Mouse (Mus musculus) stomach, embryonic 15.5 days (tissue): ENCODE measurements around the gene Gm45711. TPM values are rescaled to one million over a fixed set of nuclear protein-coding genes. Genes with fewer than 3 reads are reported as not detected.

Experiments used
- ATAC-seq: fragments of 200-750 bp; cut with Nextera tagmentation; 2 replicates; pipeline ENCODE4 v1.8.0; 2017; ENCODE audit warnings: low read depth, moderate number of reproducible peaks, moderate TSS enrichment; ENCODE audit not compliant: insufficient read depth, low FRiP score
- H3K27ac ChIP-seq: fragments of 300-500 bp; sonication (generic); 2 replicates; pipeline ENCODE4 v1.5.1; 2015; ENCODE audit warnings: mild to moderate bottlenecking, inconsistent platforms
- H3K27me3 ChIP-seq: fragments of 300-500 bp; sonication (generic); replicated peaks from 2 replicates; pipeline ENCODE4 v1.6.1; 2015; ENCODE audit warnings: inconsistent platforms
- H3K36me3 ChIP-seq: fragments of 300-500 bp; sonication (generic); 2 replicates; pipeline ENCODE4 v1.6.1; 2015; ENCODE audit warnings: inconsistent platforms
- H3K4me1 ChIP-seq: fragments of 300-500 bp; sonication (generic); 2 replicates; pipeline ENCODE4 v1.6.1; 2015; ENCODE audit warnings: inconsistent platforms
- H3K4me2 ChIP-seq: fragments of 300-500 bp; sonication (generic); 2 replicates; pipeline ENCODE4 v1.6.1; 2015; ENCODE audit warnings: mild to moderate bottlenecking, inconsistent platforms
- H3K4me3 ChIP-seq: fragments of 300-500 bp; sonication (generic); replicated peaks from 2 replicates; pipeline ENCODE4 v1.5.1; 2015; ENCODE audit warnings: inconsistent platforms
- H3K9ac ChIP-seq: fragments of 300-500 bp; sonication (generic); 2 replicates; pipeline ENCODE4 v1.6.1; 2015; ENCODE audit warnings: inconsistent platforms
- H3K9me3 ChIP-seq: fragments of 300-500 bp; sonication (generic); 2 replicates; pipeline ENCODE4 v1.6.1; 2016; ENCODE audit warnings: inconsistent platforms
- WGBS: fragments of 180-500 bp; shearing (Covaris S2); methylation state at CpG from one replicate; pipeline ENCODE4 v1.1.7; 2015; 5-methylcytosine and 5-hydroxymethylcytosine counted together
- polyA plus RNA-seq: library from polyadenylated mRNA; unstranded; fragments of >200 nt; fragmentation: Nextera tagmentation; extraction: Ambion mirVana; gene quantifications from 2 replicates; pipeline ENCODE4 v1.2.1, GENCODE M21; 2015

Gm45711 gene
- polyA plus RNA-seq, 1 experiment from 2014 or later, result not detected

DNA sequence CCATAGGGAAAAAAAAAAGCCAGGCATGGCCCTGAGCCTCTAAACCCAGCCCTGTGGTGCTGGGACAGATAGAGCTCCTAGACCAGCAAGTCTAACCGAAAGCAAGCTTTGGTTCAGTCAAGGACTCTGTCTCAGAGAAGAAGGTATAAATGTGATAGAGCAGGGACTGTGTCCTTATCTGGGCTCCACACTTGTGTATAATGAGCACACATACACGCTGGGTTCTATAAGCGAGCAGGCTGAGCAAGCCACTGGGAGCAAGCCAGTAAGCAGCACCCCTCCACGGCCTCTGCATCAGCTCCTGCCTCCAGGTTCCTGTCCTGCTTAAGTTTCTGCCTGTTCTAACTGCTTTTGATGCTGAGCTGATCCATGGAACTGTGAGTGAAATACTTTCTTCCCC lies 77.8 kb downstream of the Gm45711 start:
- Histone ChIP-seq H3K9ac (no peak overlapping the region), H3K27ac (no peak overlapping the region), H3K27me3 (no peaks in the 10 kb centered on the region), H3K4me2 (no peak overlapping the region), H3K4me1 (no peaks in the 10 kb centered on the region), H3K36me3 (peaks cover 53% of the 10 kb centered on the region), H3K9me3 (no peaks in the 10 kb centered on the region), H3K4me3 (no peak overlapping the region)
- WGBS, result 96% methylated on average over 4 of the region's 4 CpGs
- ATAC-seq, result no peak

Other genes with a start within 250 kb of the Gm45711 start
- 27.0 and 29.8 TPM in 2 replicates for gene Cdh5, start 208.5 kb downstream of the Gm45711 start, polyA plus RNA-seq
- 1.1 and 1.2 TPM in 2 replicates for gene Bean1, start 139.6 kb downstream of the Gm45711 start, polyA plus RNA-seq
- gene Tk2, start 61.5 kb downstream of the Gm45711 start, polyA plus RNA-seq, result 16.3 and 16.4 TPM in 2 replicates
- gene Cklf, start 59.2 kb downstream of the Gm45711 start, polyA plus RNA-seq, result 42.5 and 52.6 TPM in 2 replicates
- not detected in 2 replicates for gene Cmtm2a, start 16.9 kb downstream of the Gm45711 start, polyA plus RNA-seq
- gene Cmtm1, start 64 bp upstream of the Gm45711 start, polyA plus RNA-seq, result not detected in 2 replicates
- not detected in 2 replicates for gene Gm11020, start 11.5 kb upstream of the Gm45711 start, polyA plus RNA-seq
- not detected in 2 replicates for gene Cmtm2b, start 12.1 kb upstream of the Gm45711 start, polyA plus RNA-seq
- 121 and 122 TPM in 2 replicates for gene Cmtm3, start 29.3 kb upstream of the Gm45711 start, polyA plus RNA-seq
- gene Cmtm4, start 85.7 kb upstream of the Gm45711 start, polyA plus RNA-seq, result 6.2 and 6.4 TPM in 2 replicates
- 54.9 and 58.0 TPM in 2 replicates for gene Dync1li2, start 133.0 kb upstream of the Gm45711 start, polyA plus RNA-seq
- 0.21 and 0.32 TPM in 2 replicates for gene Terb1, start 199.8 kb upstream of the Gm45711 start, polyA plus RNA-seq
- 84.4 and 91.2 TPM in 2 replicates for gene Nae1, start 224.6 kb upstream of the Gm45711 start, polyA plus RNA-seq
- 1.0 TPM in 2 replicates for gene Car7, start 224.6 kb upstream of the Gm45711 start, polyA plus RNA-seq